Mouse (Mus musculus): Measurements from ENCODE around the gene Slc22a4. TPM values are rescaled to one million over a fixed set of nuclear protein-coding genes. Genes with fewer than 3 reads are reported as not detected.
"Not testable (repeated sequence)": the region's sequence is repeated elsewhere in the genome, so short reads cannot be mapped to it uniquely, and the experiment has no call there.

Slc22a4 gene
- polyA plus RNA-seq, 3 experiments from 2014 or later, result 1.1 TPM; not detected in 2

DNA sequence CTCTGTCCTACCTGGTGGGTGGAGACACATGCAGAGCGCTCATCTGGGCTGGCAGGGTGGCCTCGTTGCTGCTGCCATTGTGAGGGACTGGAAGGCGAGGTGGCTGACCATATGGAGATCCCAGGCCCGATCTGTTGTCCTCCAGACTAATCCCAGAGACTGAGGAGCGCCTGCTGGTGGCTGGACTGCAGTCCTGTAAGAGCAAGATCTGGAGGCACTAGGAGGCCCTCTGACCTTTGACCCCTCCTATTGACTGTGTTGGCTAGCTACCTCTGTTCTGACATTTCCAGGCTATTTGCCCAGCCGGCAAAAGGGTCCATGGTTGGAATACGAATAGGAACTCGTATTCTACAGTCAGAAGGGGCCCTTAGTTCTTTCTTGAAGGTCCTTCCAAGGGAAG, 28.2 kb upstream of the Slc22a4 start:
- no peak for ATAC-seq

- no peak for ATAC-seq
Measured at GRCm38 (mm10) chr11:54054257-54054656, 26.4 kb upstream of the Slc22a4 start.

DNA sequence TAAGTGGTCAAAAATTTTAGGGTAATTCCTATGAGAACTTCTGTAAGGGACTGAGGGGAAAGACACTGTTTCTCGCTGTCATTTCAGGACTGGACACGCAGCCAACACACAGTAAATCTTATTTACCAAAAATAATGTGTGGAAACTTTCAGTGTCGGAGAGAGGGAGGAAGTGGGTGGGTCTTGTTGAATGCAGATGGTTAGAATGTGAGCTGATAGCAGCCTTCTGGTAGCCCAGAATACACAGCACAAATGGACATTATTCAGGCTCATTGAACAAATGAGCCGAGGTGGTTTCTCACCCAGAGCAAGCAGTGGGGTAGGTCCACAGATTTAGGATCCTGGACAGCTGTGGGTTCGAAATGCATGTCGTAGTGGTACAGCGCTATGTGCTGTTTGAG, 25.2 kb upstream of the Slc22a4 start:
- ATAC-seq, result no peak

DNA sequence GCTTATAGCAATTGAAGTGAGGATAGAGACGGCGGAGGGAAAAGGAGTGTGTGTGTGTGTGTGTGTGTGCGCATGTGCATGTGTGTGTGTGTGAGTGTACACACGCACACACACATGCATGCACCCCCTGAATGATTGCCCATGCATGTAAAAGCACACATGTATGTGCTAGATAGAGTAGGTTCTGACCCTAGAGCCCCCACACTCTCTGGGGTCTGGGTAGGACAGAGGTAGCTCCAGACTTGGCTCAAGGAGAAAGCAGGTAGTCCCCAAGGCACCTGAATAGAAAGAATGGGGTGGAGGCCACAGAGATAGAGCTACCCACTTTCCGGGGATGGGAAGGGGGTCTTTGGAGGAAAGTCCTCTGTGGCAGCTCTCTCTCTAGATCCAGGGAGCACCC, 24.2 kb upstream of the Slc22a4 start:
- no peak for ATAC-seq

DNA sequence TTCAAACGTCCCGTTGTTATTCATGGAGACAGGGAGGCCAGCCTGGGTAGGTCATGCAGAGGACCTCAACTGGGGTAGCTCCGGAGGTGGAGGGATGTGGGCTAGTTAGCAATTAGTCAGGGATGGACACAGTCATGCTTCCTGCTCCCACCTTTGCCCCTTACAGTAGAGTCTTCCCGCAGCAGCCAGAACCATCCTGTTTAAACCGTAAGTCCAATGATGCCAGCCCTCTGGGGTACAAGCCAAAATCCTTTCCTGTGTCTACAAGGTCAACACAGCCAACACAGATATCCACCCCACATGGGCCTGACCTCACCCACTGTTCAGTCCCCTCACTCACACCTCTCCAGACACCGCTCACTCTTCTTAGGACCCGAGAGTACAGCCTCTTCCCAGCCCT, 23.3 kb upstream of the Slc22a4 start:
- ATAC-seq, result no peak

GRCm38 (mm10) chr11:54050205-54050604, 22.3 kb upstream of the Slc22a4 start:
- ATAC-seq, result no peak

GRCm38 (mm10) chr11:54040676-54041075, 12.8 kb upstream of the Slc22a4 start:
- no peak for ATAC-seq

GRCm38 (mm10) chr11:54032872-54033271, 5.0 kb upstream of the Slc22a4 start:
- ATAC-seq, result not testable (repeated sequence)

DNA sequence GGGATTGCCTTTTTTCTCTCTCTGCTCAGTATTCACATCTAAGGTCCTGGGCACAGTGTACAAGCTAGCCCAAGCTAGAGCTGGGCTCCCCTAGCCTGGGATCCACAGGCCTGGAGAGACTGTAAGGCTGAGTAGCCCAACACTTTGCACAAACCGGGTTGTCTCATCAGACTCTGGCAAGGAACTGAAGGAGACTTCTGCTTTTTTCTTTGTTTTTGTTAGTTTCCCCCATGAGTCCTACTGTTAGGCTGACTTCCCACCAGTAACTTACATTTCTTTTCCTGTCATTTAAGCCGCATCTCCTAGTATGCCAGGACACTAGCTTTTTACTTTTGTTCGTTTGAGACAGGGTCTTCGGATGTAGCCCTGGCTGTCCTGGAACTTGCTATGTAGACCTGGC, 1.1 kb upstream of the Slc22a4 start:
- no peak for ATAC-seq

GRCm38 (mm10) chr11:54027131-54028043, 503 bp downstream of the Slc22a4 start:
- no peak for ATAC-seq

GRCm38 (mm10) chr11:54026491-54027041, 1.3 kb downstream of the Slc22a4 start:
- no peak for ATAC-seq

DNA sequence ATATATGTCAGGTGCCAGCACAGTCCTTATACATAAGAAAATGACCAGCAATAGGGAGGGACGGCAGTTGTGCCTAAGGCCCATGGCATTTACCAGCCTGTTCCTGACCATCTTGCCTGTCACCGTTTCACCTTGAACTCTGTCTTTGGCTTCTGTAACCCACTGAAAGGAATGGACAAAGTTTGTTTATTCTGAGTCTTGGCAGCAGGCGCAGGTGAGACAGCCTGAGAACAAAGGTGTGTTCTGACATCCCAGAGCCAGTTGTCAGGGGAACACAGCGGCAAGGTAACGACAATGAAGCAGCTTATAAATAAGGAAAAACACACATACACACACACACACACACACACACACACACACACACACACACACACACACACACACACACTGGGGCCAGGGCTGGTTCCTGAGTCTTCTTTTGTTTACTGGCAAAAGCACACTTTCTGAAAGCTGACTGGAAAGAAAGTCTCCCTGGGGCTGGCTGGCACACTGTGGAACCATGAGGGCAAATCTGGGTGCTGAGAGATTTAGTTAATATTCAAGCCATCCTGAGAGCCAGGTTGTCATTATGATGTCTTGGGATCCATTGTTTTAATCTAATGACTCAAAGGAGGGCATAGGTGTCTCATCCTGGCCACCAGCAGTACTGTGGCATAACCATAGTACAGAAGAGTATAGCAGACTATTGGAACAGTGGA, 6.3 kb downstream of the Slc22a4 start:
- ATAC-seq, result no peak

- no peak for ATAC-seq
Measured at GRCm38 (mm10) chr11:54018893-54019732, 8.8 kb downstream of the Slc22a4 start.

- no peak for ATAC-seq
Measured at GRCm38 (mm10) chr11:54017596-54017995, 10.3 kb downstream of the Slc22a4 start.

DNA sequence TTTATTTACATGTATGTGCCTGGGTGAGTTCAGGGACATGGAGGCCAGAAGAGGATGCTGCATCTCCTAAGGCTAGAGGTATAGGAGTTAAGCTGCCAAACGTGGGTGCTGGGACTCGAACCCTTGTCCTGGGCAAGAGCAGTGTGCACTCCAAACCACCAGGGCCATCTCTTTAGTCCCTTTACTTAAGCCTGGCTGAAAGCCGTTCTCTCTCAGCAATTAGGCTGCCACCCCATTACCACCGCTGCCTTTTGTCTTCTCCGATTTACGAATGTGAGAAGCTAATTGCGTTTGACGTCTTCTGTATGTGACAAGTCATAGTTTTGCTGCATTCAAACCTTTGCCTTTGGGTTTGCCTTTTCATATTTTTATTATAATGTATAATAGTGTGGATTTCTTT, 11.8 kb downstream of the Slc22a4 start:
- no peak for ATAC-seq

GRCm38 (mm10) chr11:54012961-54013360, 14.9 kb downstream of the Slc22a4 start:
- no peak for ATAC-seq

- ATAC-seq, result no peak
Measured at GRCm38 (mm10) chr11:54011255-54011654, 16.6 kb downstream of the Slc22a4 start.

GRCm38 (mm10) chr11:54008416-54008920, 19.4 kb downstream of the Slc22a4 start:
- ATAC-seq, result no peak

DNA sequence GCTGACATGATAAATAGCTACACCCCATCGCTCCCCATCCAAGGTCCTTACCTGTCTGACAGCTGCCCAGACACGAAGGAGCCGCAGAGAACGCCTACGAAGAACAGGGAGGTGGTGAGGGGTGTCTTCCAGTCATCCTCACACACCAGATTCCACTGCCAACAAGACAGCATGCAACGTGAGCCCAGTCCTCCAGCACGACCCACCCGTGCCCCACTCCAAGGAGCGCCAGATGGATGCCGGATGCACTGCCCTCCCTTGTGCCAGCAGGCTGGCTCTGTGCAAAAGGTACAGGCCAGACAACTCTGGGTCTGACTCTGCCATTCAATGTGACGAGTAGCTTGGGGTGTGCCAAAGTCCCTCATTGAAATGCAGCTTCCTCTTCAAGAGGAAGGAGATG, 20.2 kb downstream of the Slc22a4 start:
- no peak for ATAC-seq

GRCm38 (mm10) chr11:54006901-54007300, 21.0 kb downstream of the Slc22a4 start:
- ATAC-seq, result no peak

DNA sequence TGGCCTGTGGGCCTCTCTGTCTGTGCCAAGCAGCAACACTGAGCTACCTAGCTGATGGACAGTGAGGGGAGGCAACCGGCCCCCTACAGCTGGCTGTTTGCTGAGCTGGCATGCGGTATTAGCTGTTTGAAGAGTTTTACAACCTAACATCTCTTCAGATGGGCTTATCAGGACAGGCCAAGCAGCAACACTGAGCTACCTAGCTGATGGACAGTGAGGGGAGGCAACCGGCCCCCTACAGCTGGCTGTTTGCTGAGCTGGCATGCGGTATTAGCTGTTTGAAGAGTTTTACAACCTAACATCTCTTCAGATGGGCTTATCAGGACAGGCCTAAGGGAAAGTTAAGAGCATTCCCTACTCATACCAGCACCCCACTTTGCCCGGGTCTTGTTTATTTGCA, 21.5 kb downstream of the Slc22a4 start:
- not testable (repeated sequence) for ATAC-seq

DNA sequence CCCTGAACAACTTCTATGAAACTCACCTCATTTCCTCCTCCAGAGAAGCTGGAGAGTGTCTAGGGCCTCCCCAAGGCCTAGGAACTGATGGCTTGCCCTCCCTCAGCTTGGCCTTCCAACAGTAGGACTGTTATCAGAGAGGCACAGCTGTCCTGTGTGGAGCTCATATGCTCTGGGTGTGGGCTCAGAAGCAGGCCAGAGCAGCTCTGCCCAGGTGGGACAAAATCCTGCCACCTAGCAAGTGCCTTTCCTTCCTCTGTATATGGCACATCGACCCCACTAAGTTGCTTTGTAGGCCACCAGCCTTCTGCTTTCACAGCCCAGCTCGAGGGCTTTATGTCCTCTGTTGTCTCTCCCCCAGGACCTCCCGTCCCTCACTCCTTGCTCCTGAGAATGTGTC, 23.2 kb downstream of the Slc22a4 start:
- no peak for ATAC-seq

All from inflammation-experienced regulatory T-cells, adult 6 months (primary cell).